Mouse (Mus musculus) CD8-positive naive resting alpha-beta T cell, adult 2 months (primary cell): ENCODE results near the gene Castor2.

ENCODE experiments used
- DNase-seq, 2 experiments: peaks; one replicate each; pipeline ENCODE4 v3.0.0; 2022; ENCODE audit warnings: low read depth in 2 of 2, low spot score in 2 of 2

Gene Castor2

GRCm38 (mm10) chr5:134099496-134100211 lies at the start of gene Castor2:
TSS of gene Castor2 (plus strand) at chr5:134099711.
- DNase-seq, result peak; percentile 81 to 83

GRCm38 (mm10) chr5:134050711-134051110 lies 48.8 kb upstream of the Castor2 start:
- DNase-seq, result no peak

GRCm38 (mm10) chr5:134052614-134053013 lies 46.9 kb upstream of the Castor2 start:
- DNase-seq, result no peak

GRCm38 (mm10) chr5:134054496-134054895 lies 45.0 kb upstream of the Castor2 start:
- no peak for DNase-seq

GRCm38 (mm10) chr5:134058793-134059352 lies 40.6 kb upstream of the Castor2 start:
- DNase-seq, result no peak

DNA sequence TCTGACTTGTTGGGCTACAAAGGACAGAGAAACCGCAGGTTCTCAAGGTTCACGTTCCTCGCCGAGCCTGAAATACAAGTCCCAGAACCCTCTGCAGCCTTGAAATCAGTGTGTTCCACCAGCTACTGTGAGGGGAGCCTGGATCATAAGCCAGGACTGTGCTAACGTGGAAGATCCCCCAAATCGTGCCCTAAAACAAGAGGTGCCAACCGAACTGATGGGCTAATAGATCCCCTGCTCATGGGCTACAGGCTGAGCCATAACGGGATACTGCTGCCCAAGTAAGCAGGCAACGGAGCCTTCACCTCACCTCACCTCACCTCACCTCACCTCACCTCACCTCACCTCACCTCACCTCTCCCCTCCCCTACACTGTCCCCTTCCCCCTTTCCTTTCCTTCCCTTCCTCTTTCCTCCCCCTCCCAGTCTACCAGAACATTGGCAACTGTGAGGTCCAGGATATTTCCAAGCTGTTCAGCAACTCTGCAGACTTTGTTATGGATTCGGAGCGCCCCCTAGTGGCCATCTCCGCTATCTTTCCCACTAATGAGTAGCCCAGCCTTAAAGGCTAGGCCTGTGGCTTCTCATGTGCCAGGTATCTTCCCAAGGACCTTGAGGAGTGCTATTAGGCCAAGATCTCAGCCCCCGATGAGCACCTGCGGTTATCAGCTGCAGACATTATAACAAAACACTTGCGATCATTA lies 36.0 kb upstream of the Castor2 start:
- DNase-seq, result peak; percentile 29 to 31

DNA sequence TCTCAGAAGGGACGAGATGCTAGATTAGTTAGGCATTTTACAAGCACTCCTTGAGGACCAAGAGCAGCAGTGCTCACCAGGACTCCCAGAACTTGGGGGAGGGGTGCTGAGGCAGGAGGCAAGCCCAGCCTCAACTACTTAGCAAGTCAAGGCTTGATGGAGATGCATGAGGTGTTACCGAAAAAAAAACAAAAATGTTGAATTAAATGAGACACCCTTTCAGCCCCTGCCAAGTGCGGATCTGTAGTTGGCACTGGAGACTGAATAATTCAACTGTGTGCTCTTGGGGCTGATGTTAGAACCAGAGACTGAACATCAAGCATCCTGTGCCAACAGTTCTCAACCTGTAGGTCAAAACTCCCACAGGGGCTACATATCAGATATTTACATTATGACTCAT lies 33.2 kb upstream of the Castor2 start:
- DNase-seq, result no peak

DNA sequence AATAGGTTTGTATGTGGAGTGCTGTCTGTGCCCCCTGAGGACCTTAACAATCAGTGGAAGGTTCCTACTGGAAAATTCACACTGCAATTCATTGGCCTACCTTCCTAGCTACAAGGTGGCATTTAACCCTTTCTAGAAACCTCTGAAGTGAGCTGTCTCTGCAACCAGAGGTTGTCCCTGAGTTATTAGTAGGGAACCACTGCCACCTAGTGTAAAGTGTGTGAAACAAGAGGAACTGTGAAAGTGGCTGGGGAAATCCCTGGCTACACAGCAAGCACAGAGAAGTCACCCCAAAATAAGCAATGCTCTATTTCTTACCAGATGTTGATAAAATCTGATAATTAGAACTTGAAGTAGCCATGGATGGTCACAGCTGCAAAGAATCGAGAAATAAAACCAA lies 31.6 kb upstream of the Castor2 start:
- no peak for DNase-seq

DNA sequence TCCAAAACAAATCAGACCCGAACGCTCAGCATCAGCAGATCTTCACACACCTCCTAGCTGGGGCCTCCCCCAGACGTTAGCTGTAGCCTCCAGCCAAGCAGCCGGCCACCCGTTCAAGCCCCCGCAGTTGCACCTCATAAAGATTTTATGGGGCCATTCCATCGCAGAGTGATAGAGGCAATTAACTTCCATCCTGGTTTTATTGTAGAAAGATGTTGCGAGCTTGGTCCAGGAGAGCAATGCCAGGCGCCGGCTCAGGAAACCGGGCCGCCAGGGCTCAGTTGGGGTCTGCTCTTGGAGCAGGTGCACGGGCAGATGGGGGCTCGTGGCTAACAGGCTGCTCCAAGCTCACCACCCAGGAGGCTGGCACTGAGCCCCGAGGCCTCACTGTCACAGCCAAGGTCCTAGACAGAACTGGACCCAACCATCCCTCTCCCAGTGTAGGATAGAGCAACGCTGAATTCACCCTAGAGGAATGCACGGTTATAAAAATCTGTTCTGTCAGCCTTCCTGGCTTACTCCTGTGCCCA lies 25.9 kb upstream of the Castor2 start:
- DNase-seq, result no peak

- no peak for DNase-seq
Observed at GRCm38 (mm10) chr5:134074368-134074767, 25.1 kb upstream of the Castor2 start.

DNA sequence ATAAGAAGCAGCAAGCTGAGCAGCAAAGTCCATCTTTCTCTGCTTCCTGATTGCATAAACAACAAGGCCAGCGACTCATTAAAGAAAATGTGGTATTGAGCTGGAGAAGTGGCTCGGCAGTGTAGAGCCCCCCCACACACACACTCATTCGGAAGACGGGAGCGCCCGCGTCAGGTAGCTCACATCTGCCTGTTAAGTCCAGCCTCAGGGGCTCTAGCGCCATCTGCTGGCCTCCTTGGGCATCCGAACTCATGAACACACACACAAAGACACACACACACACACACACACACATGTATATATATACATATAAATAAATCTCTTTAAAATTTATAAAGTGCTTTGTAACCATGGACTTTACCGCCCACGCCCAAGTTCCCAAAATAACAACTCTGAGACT lies 23.3 kb upstream of the Castor2 start:
- DNase-seq, result no peak

- no peak for DNase-seq
Observed at GRCm38 (mm10) chr5:134080685-134081548, 18.6 kb upstream of the Castor2 start.

DNA sequence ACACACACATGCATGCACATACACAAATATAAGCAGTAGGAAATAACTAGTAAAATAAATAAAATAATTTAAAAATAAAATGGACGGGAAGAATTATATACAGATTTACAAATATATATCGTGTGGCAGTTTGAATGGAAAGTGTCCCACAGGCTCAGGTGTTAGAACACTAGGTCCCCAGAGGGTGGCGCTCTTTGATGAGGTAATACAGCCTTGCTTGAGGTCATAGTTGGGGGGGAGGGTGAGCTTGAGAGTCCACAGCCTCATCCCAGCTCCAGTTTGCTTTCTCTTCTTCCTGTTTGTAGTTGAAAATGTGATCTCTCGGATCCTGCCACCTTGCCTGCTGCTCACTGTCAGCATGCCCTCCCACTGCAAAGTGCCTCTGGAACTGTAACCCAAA lies 14.3 kb upstream of the Castor2 start:
- DNase-seq, result no peak

DNA sequence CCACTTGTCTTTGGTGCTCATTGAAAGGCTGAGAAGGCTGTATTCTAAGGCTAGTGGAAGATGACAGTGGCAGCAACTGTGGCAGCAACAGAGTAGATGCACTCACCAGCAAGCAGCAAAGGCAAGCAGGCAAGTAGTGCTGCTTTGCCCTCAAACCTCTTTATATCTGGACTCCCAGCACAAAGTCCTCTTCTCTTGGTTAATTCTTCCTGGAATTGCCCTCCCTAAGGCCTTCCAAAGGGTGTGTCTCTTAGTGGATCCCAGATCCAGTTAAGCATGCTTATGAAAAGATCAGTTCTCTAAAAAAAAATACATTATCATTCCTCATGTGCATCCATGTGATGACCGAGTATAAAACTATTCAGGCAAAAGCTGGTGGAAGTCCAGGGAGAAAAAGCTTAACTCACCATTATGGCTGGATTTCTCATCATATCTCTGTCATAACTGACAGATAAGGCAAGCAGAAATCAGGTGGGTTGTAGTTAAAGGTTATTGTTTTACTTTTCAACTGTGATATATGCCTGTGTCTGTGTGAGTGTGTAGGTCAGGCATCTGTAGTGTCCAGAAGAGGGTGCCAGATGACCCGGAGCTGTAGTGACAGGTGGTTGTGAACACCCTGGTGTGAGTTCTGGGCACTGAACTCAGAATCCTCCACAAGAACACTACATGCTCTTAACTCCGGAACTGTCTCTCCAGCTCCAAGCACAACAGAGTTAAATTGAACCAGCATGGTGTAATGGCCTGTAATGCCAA lies 13.4 kb upstream of the Castor2 start:
- DNase-seq, result no peak

DNA sequence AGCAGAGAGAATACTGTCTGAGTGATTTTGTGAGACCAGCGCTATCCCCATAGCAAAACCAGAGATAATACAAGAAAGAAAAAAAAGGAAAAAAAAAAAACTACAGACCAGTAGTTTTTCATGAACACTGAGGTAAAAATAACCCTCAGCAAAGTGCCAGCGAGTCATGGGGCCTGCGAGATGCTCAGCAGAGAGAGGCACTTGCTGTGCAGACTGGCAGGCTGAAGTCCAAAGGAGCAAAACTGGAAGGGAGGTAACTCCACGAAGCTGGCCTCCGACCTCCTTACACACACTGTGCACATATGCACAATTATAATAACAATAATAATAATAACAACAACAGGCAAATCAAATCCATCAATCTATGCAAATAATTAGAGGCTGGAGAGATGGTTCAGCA lies 12.3 kb upstream of the Castor2 start:
- DNase-seq, result no peak

DNA sequence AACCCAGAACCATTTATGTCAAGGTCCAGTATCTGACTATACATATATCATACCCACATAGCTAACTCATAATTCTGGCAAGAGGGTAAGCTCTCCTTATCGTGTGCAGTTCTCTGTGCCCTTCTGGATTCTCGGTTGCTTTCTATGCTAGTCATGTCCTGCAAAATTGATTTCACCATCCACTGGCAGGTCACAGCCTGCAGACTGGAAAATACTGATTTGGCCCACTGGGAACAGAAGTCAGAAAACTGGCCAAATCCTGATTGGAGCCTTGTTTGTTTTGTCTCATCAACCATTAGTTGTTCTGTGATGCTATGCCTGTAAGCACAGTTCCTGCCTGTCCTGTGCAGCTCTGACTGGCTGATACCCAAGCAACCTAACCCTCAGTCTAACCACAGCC lies 3.7 kb upstream of the Castor2 start:
- no peak for DNase-seq

DNA sequence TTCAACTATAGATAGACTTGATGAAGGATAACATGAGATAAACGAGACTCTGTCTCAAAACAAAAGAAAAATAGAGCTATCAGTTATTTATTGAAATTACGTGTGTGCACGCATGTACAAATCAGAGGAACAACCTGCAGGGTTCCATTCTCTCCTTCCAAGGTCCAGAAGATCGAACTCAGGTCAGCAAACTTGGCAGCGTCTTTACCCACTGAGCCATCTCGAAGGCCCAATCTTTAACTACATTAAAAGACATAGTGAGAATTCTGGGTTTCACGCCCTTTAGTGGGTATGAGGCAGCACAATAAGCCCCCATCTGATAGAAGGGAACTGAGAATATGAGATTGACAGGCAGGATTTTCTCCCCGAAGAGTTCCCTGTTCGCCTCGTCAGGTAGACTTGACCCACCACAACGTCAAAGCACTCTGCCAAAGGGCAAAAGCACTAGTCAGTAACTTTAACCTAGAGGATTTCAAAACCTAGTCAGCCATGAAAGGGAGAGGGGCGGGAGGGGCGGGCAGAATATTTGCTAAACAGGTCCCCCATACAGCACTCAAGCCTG lies 1.1 kb upstream of the Castor2 start:
- DNase-seq, result no peak

- no peak for DNase-seq
Observed at GRCm38 (mm10) chr5:134098976-134099375, 535 bp upstream of the Castor2 start.

DNA sequence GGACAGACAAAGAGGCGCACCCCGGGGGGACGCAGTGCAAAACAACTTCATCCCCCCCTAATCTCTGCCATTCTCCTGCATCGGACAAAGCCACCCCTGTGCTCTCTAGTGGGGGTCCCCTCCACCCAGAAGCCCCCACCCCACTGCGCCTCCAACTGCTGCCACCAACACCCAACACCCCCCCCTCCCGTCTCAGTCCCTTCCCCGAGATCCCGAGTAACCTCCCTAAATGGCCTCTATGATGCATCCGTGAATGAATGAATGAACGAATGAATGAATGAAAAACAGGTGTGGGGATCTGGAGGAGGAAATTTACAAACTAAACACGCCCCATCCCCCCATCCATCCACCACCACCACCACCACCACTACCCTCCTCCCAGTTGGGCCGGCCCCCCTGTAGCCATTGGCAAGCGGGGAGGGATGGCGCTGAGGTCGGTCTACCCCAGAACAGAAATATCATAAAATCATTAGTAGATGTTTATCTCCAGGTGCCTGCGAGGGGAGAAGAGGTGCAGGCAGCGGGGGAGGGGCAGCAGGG lies 791 bp downstream of the Castor2 start:
- no peak for DNase-seq

DNA sequence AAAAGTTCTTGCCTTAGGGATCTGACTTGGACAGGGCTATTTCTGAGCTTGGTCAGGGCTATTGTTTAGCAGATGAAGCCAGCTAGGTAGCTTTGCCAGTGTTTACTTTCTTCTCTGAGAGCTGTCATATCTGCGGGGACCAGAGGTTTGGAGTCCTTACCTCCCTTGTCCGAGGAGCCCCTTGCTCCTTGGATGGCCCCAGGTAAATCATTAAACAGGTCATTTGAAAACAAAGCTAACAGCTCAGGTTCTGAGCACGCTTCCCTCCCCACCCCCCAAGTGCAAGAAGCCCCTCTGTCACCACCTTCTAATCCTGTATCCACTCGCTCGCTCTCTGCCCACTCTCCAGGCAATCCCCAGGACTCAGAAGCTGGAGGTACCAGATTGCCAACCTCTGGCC lies 1.8 kb downstream of the Castor2 start:
- DNase-seq, result no peak
